Mouse (Mus musculus): Measurements from ENCODE around the gene Cabs1. TPM values are rescaled to one million over a fixed set of nuclear protein-coding genes. Genes with fewer than 3 reads are reported as not detected.

Cabs1 gene
- total RNA-seq, 1 experiment, result 0.45 TPM

DNA sequence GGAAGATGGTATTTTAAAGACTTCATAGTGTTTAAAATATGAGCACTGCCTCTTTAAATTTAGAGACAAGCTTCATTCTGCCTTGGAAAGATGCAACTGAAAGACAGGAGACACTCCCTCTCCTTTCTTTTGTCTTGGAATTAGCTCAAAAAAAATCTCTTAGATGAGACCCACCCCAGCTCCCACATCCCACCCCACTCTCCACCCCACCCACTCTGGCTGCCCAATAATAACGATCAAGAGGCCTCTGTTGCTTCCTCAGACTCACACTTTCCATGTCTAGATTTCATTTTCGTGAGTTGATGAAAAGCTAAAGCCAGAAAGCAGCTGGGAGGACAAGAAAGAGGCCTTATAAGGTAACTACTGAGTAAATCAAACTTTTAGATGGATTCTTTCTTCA, 10.0 kb upstream of the Cabs1 start, which contains the start of the genes 2310003L06Rik and Gm28434:
Gene 2310003L06Rik, plus strand, starts transcription at position 259 of the 400 bp plus-strand sequence.
Gene Gm28434, plus strand, starts transcription at position 317 of the 400 bp plus-strand sequence.
- TF ChIP-seq ZC3H11A (IDR thresholded peaks at IDR 0.05; ENCODE audit: borderline replicate concordance, low read depth, low read length), result no peak
- TF ChIP-seq HCFC1 (IDR thresholded peaks at IDR 0.05; ENCODE audit: borderline replicate concordance, insufficient read depth, low read length), result no peak
- no peak for TF ChIP-seq CHD2 (IDR thresholded peaks at IDR 0.05; ENCODE audit: low read depth, low read length)
- no peak for TF ChIP-seq MAFK (IDR thresholded peaks at IDR 0.05; ENCODE audit: insufficient read depth, low read depth, low read length)
- no peak for TF ChIP-seq ZNF384 (IDR thresholded peaks at IDR 0.05; ENCODE audit: low read depth, low read length)
- Histone ChIP-seq H3K27ac (ENCODE audit: insufficient read depth, low read depth, low read length, poor library complexity, severe bottlenecking) (no peak within 1 kb of the TSS), H3K4me1 (ENCODE audit: control insufficient read depth in 2 of 2, insufficient read depth in 2 of 2, low read length in 2 of 2, poor library complexity in 1 of 2) (peaks cover 0 to 2% of the 10 kb centered on the region in 2 experiments; a peak in 2 of 4 replicates), H3K36me3 (ENCODE audit: control insufficient read depth, insufficient read depth, low read length, poor library complexity, severe bottlenecking) (no peaks in the 10 kb centered on the region), H3K9me3 (ENCODE audit: control insufficient read depth, insufficient read depth, low read depth, low read length) (no peaks in the 10 kb centered on the region), H3K4me3 (ENCODE audit: insufficient read depth in 1 of 2, low read depth in 1 of 2, low read length in 2 of 2, poor library complexity in 1 of 2, severe bottlenecking in 1 of 2) (no peak within 1 kb of the TSS), H3K9ac (ENCODE audit: insufficient read depth, low read depth, low read length, poor library complexity, severe bottlenecking) (no peak within 1 kb of the TSS)
- DNase-seq (ENCODE audit: low read depth, low spot score), result no peak
- in situ Hi-C loops (cut with MboI; ENCODE audit: low sequenced_read_pairs in 2 of 2, unreplicated experiment in 2 of 2), result no loop called here

DNA sequence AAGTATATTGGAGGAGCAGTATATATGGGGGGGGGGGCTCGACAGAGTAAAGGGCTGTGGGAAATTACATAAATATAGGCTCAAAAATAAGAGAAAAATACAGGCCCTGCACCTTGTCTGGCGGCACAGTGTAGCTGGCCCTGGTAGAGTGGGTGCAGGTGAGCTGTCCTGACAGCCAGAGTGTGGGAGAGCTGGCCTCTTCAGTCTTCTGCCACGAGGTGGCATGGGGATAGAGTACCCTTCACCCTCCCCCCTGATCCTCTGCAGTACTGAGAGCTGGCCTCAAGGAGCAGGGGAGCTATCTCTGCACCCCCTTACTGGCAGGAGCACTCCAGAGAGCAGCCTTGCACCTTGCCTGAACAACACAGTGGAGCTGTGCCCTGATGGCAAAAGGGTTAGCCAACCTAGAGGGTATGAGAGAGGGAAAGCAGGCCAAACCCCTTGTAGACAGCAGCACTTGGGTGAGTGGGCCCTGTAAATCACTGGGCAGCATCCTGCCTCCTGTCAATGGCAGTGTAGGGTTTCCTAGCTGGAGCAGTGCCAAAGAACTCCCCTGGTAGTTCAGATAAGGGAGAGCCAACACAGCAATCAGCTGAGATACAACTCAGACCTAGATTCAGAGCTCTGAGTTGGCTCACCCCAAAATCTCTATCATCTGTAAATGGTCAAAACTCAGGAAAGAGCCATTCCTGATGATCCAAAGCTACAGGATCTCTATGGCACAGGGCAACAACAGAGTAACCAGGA, 3.4 kb downstream of the Cabs1 start:
- Histone ChIP-seq H3K4me1 (ENCODE audit: control insufficient read depth in 2 of 2, insufficient read depth in 2 of 2, low read length in 2 of 2, poor library complexity in 1 of 2) (no peaks in the 10 kb centered on the region), H3K9me3 (ENCODE audit: control insufficient read depth, insufficient read depth, low read depth, low read length) (no peaks in the 10 kb centered on the region), H3K9ac (ENCODE audit: insufficient read depth, low read depth, low read length, poor library complexity, severe bottlenecking) (no peak overlapping the region), H3K27ac (ENCODE audit: insufficient read depth, low read depth, low read length, poor library complexity, severe bottlenecking) (no peak overlapping the region), H3K4me3 (ENCODE audit: insufficient read depth in 1 of 2, low read depth in 1 of 2, low read length in 2 of 2, poor library complexity in 1 of 2, severe bottlenecking in 1 of 2) (no peak overlapping the region), H3K36me3 (ENCODE audit: control insufficient read depth, insufficient read depth, low read length, poor library complexity, severe bottlenecking) (no peaks in the 10 kb centered on the region)
- TF ChIP-seq MAFK (IDR thresholded peaks at IDR 0.05; ENCODE audit: insufficient read depth, low read depth, low read length), result no peak
- TF ChIP-seq ZC3H11A (IDR thresholded peaks at IDR 0.05; ENCODE audit: borderline replicate concordance, low read depth, low read length), result no peak
- no peak for TF ChIP-seq HCFC1 (IDR thresholded peaks at IDR 0.05; ENCODE audit: borderline replicate concordance, insufficient read depth, low read length)
- TF ChIP-seq ZNF384 (IDR thresholded peaks at IDR 0.05; ENCODE audit: low read depth, low read length), result no peak
- no peak for TF ChIP-seq CHD2 (IDR thresholded peaks at IDR 0.05; ENCODE audit: low read depth, low read length)
- in situ Hi-C loops (cut with MboI; ENCODE audit: low sequenced_read_pairs in 2 of 2, unreplicated experiment in 2 of 2), result no loop called here
- DNase-seq (ENCODE audit: low read depth, low spot score), result no peak

DNA sequence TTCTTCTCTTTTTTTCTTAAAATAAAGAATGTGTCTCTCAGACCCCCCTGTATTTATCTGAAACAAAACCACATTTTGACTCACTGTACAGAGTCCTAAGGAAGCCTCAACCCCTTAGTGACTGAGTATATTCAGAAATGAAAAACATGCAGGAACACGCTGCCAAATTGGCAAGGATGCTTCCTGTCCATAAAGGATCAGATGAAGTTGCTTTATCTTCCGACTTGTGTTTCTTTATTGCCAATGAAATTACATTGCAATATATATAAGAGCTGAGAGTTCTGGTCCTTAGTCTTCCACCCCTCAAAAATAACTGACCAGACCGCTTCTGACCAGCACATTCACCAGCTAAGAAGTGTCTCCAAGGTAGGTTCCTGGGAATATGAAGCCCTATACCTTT, 23.0 kb downstream of the Cabs1 start, which contains the start of gene Smr3a:
Gene Smr3a, plus strand, starts transcription at position 301 of the 400 bp plus-strand sequence.
- no peak for TF ChIP-seq HCFC1 (IDR thresholded peaks at IDR 0.05; ENCODE audit: borderline replicate concordance, insufficient read depth, low read length)
- in situ Hi-C loops (cut with MboI; ENCODE audit: low sequenced_read_pairs in 2 of 2, unreplicated experiment in 2 of 2), result no loop called here

DNA sequence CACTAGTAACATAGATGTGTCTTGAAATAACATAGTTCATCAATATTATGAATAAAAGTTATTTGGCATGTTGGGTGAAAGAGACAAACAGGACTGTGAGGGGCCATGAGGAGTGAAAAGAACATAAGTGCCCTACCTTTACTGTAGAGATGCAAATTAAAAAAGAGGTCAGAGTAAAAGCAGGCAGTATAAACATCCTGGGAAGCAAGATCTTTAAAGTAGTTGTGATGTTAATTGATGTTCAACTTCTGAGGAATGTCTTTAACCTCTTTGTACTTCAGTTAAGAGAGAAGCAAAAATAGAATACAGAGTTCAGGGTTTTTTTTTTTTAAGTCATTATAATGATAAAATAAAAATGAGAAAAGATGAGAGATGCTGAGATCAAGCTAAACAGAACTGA, 26.0 kb downstream of the Cabs1 start:
- no peak for TF ChIP-seq MAFK (IDR thresholded peaks at IDR 0.05; ENCODE audit: insufficient read depth, low read depth, low read length)
- TF ChIP-seq HCFC1 (IDR thresholded peaks at IDR 0.05; ENCODE audit: borderline replicate concordance, insufficient read depth, low read length), result no peak
- TF ChIP-seq ZC3H11A (IDR thresholded peaks at IDR 0.05; ENCODE audit: borderline replicate concordance, low read depth, low read length), result no peak
- no peak for TF ChIP-seq ZNF384 (IDR thresholded peaks at IDR 0.05; ENCODE audit: low read depth, low read length)
- peak; percentile 19 for DNase-seq (ENCODE audit: low read depth, low spot score)
- no peaks in the 10 kb centered on the region for H3K9me3 ChIP-seq (ENCODE audit: control insufficient read depth, insufficient read depth, low read depth, low read length)
- no peak overlapping the region for H3K4me3 ChIP-seq (ENCODE audit: insufficient read depth in 1 of 2, low read depth in 1 of 2, low read length in 2 of 2, poor library complexity in 1 of 2, severe bottlenecking in 1 of 2)
- in situ Hi-C loops (cut with MboI; ENCODE audit: low sequenced_read_pairs in 2 of 2, unreplicated experiment in 2 of 2), result no loop called here
- no peaks in the 10 kb centered on the region for H3K36me3 ChIP-seq (ENCODE audit: control insufficient read depth, insufficient read depth, low read length, poor library complexity, severe bottlenecking)
- no peak overlapping the region for H3K27ac ChIP-seq (ENCODE audit: insufficient read depth, low read depth, low read length, poor library complexity, severe bottlenecking)
- no peak overlapping the region for H3K9ac ChIP-seq (ENCODE audit: insufficient read depth, low read depth, low read length, poor library complexity, severe bottlenecking)
- peaks cover 2 to 3% of the 10 kb centered on the region in 2 experiments; a peak in 2 of 4 replicates for H3K4me1 ChIP-seq (ENCODE audit: control insufficient read depth in 2 of 2, insufficient read depth in 2 of 2, low read length in 2 of 2, poor library complexity in 1 of 2)

More for the DNA sequence above, 23.0 kb downstream of the Cabs1 start, which contains the start of gene Smr3a:
- Histone ChIP-seq H3K9ac (ENCODE audit: insufficient read depth, low read depth, low read length, poor library complexity, severe bottlenecking) (no peak within 1 kb of the TSS), H3K36me3 (ENCODE audit: control insufficient read depth, insufficient read depth, low read length, poor library complexity, severe bottlenecking) (no peaks in the 10 kb centered on the region), H3K4me1 (ENCODE audit: control insufficient read depth in 2 of 2, insufficient read depth in 2 of 2, low read length in 2 of 2, poor library complexity in 1 of 2) (peaks cover 0 to 3% of the 10 kb centered on the region in 2 experiments; a peak in 1 of 4 replicates), H3K27ac (ENCODE audit: insufficient read depth, low read depth, low read length, poor library complexity, severe bottlenecking) (no peak within 1 kb of the TSS), H3K4me3 (ENCODE audit: insufficient read depth in 1 of 2, low read depth in 1 of 2, low read length in 2 of 2, poor library complexity in 1 of 2, severe bottlenecking in 1 of 2) (no peak within 1 kb of the TSS), H3K9me3 (ENCODE audit: control insufficient read depth, insufficient read depth, low read depth, low read length) (no peaks in the 10 kb centered on the region)
- DNase-seq (ENCODE audit: low read depth, low spot score), result no peak

Other genes starting within 250 kb of the Cabs1 start
- gene Csn1s2a, start 204.9 kb upstream of the Cabs1 start, total RNA-seq (2012; rRNA removed), result not detected in 2 replicates
- not detected in 2 replicates for gene Csn1s2b, start 171.4 kb upstream of the Cabs1 start, total RNA-seq (2012; rRNA removed)
- gene Prr27, start 153.8 kb upstream of the Cabs1 start, total RNA-seq (2012; rRNA removed), result not detected in 2 replicates
- not detected in 2 replicates for gene Odam, start 94.4 kb upstream of the Cabs1 start, total RNA-seq (2012; rRNA removed)
- 1.6 and 2.2 TPM in 2 replicates for gene Csn3, start 53.9 kb upstream of the Cabs1 start, total RNA-seq (2012; rRNA removed)
- gene 2310003L06Rik, start 10.0 kb upstream of the Cabs1 start, total RNA-seq (2012; rRNA removed), result 1.3 and 2.7 TPM in 2 replicates
- gene Gm28434, start 9.9 kb upstream of the Cabs1 start, total RNA-seq (2012; rRNA removed), result not detected in 2 replicates
- not detected in 2 replicates for gene Smr3a, start 23.1 kb downstream of the Cabs1 start, total RNA-seq (2012; rRNA removed)
- not detected in 2 replicates for gene Smr2, start 107.1 kb downstream of the Cabs1 start, total RNA-seq (2012; rRNA removed)
- gene Gm11116, start 132.1 kb downstream of the Cabs1 start, total RNA-seq (2012; rRNA removed), result not detected in 2 replicates
- not detected in 2 replicates for gene Gm11115, start 174.7 kb downstream of the Cabs1 start, total RNA-seq (2012; rRNA removed)

Data from ES-E14 (cell line).